Mouse (Mus musculus) cerebellum, adult 9-10 months (tissue): ENCODE results near the gene Cul1.
"Not testable (repeated sequence)": the region's sequence is repeated elsewhere in the genome, so short reads cannot be mapped to it uniquely, and the experiment has no call there.

Experiments used
- DNase-seq: peaks from one replicate; pipeline ENCODE4 v3.0.0; 2022

Gene Cul1

GRCm38 (mm10) chr6:47453098-47453497, at the start of gene Cul1:
TSS of gene Cul1 (plus strand) at chr6:47453398.
- no peak for DNase-seq

DNA sequence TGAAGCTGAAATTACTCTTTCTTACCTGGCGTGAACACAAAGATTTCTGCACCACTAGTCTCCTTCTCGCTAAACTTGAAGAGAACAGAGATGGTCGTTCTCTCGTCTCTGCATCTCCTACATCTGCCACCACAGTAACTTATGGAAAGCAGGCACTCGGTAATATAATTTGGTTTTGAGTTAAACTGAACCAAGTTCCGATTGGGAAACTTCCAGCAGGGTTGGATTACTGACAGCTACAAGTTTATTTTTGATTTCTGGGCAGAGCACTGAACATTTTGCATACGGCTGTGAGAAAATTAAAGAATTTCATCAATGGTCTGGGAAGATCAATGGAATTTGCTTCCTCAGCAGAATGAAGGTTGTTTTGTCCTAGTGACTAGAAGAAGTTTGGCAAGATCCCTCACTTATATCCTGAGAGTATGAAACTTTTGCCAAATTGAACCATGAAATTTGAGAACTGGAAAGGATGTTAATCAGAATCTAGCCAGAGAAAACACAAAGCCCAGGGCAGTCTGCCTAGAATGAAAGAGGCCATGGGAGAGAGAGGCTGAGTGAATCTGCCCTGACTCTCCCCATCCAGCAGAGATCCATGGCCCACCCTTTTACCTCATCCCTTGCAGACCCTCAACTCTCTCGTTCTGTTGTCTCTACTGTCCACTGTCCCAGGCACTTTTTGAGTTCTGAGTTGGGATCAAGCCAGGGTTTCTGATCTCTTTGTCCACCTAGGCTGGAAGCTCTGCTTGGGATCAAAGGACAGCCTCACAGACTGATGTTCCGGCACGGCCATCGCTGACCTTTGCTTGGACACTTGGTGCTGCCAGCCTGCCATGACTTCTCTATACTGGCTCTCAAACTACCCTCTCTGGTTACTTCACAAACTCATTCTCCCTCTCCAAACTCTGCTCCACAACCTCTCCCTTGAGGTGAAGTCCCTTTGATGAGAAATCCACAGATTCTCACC, 48.5 kb upstream of the Cul1 start:
- DNase-seq = no peak

DNA sequence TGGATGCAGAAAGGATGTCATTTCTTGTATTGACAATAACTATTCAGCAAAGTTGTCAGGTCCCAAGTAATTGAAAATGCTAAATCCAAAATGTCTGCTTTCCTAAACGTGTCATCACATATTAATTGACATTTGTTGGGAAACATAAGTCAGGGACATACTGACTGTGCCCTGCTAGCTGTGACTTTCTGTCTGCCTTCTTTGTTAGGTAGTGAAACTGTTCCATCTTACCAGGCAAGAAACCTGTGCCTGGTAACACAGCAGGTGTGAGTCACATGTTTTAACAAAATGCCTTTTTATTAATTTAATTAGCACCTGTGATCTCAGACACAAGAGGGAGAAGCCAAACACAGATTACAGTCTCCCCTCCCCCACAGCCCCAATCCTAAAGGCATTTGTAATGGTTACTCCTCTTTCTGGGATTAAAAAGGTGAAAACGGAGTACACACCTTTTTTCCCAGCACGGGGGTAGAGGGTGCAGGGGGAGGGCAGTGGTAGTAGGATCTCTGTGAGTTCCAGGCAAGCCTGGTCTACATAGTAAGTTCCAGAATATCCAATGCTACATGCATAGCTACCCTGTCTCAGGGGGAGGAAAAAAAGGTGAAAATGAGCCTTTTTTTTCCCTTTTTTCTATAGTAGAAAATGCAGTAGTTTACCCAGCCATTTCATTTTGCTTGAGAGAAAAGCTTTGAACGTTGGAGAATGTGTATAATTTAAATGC, 40.2 kb upstream of the Cul1 start:
- no peak for DNase-seq

GRCm38 (mm10) chr6:47413656-47414055, 39.5 kb upstream of the Cul1 start:
- no peak for DNase-seq

DNA sequence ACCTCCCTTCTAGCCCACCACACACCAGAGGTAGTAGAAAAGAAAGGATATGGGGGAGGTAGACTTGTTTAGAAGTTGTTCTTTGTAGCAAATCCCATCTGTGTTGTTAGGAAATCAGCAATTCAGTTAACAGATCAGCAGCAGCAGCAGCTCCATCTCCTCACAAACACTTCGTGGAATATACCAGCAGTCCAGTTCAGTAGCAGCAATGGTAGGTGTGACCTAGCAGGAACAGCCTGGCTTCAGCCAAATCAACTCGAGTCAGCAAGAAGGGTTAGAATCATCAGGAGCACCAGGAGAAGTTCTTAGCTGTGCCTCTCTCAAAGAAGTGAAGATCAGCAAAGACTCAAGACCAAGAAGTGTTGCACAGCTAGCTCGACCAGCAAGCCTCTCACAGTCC, 34.5 kb upstream of the Cul1 start:
- DNase-seq = no peak

GRCm38 (mm10) chr6:47420156-47420555, 33.0 kb upstream of the Cul1 start:
- no peak for DNase-seq

DNA sequence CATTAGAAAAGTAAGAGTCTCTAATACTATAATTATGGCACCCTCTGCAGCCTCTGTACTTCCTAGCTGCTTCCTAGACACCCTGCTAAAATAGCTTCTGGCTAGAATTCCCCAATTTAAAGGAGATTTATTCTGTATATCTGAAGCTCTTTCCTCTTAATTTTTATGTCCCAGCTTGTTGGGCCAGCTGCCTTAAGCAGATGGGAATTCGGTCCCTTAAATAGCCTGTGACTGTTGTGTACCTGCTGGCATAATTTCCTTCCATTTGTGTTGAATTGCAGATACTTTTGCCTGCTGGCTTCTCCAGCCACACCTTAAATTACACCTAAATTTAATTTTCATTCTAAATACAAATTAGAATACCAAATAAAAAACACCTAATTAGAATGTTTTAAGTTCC, 32.0 kb upstream of the Cul1 start:
- DNase-seq = no peak

DNA sequence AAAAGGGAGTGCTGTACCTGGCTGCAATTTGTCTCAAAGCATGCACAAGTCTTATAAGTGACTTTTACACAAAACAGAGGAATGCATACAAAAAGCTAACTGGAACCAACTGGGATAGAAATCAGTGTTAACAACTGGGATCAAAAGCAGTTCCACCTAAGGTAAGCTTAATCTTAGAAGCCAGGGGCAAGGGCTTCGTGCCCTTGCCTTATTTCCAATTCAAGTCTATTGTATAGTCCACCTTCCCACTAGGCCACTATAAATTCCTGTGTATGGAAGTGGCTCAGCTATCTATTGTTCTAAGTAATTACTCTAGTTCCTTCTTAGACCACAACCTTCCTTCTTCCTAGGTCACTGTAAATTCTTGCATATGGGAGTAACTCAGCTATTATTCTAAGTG, 27.1 kb upstream of the Cul1 start:
- DNase-seq = no peak

DNA sequence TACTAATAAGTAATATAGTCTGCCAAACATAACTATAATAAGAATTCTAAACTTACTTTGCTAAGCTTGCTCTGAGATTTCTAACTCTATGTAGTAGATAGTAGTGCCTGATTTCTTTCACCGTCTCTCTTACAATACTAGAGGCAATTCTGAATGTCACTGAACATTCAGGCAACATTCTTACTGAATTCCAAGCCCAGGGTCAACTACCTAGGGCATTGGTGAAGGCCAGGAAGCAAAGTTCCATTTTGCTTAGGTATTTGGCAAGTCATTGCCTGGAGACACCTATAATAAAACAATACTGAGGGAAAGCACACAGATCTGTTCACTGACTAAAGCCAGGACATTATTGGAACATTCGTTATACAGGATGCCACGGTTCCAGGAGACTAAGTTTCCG, 26.6 kb upstream of the Cul1 start:
- DNase-seq = not testable (repeated sequence)

GRCm38 (mm10) chr6:47432795-47433194, 20.4 kb upstream of the Cul1 start:
- DNase-seq = not testable (repeated sequence)

GRCm38 (mm10) chr6:47440080-47440479, 13.1 kb upstream of the Cul1 start:
- DNase-seq = no peak

GRCm38 (mm10) chr6:47447658-47448057, 5.5 kb upstream of the Cul1 start:
- no peak for DNase-seq

- DNase-seq = peak; percentile 82
Observed at GRCm38 (mm10) chr6:47453522-47454130, 428 bp downstream of the Cul1 start.

- DNase-seq = no peak
Observed at GRCm38 (mm10) chr6:47454131-47454574, 955 bp downstream of the Cul1 start.

DNA sequence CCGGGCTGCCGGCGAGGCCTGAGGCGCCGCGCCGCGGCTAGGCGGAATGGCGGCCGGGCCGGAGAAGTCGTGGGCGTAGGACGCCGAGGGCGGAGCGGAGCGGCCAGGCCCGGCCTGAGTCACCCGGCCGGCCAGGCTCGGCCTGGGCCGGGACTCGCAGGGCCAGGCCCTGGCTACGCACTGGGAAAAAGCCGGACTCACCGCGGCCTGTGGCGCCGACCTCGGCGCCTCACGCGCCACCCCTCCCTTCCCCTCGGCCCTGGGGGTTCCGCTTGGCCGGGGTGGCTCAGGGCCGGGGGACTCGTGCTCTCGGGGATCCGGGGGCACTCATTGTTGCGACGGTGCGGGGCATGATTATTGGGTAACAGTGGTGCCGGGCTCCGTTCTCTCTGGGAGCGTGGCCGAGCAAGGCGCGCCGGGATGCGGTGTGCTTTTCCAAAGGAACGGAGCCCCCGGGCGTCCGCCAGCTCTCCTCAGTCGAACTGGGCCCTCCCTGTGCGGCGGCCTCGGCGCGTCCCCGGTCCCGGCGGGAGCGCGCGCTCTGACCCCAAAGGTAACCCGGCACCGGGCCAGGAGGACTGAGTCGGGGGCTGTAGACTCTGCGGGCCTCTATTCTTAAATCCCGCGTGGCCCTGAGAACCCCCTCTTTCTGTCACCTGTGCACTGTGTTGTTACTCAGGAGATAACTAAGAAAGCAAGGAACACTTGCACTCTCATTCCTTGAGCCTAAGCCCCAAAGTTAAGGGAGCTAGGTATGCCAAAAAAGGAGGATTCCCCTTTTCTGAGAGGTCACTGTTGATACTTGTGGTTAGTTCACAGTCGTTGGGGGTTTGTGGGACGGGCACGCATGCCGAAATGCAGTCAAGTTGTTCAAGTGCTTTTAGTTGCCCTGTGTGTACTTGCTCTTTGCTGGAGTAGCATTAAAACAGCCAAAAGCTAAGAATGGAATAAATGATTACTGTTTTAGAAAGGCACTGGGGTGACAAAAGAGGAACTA, 1.7 kb downstream of the Cul1 start:
- DNase-seq = peak; percentile 67

GRCm38 (mm10) chr6:47455843-47456242, 2.6 kb downstream of the Cul1 start:
- no peak for DNase-seq

DNA sequence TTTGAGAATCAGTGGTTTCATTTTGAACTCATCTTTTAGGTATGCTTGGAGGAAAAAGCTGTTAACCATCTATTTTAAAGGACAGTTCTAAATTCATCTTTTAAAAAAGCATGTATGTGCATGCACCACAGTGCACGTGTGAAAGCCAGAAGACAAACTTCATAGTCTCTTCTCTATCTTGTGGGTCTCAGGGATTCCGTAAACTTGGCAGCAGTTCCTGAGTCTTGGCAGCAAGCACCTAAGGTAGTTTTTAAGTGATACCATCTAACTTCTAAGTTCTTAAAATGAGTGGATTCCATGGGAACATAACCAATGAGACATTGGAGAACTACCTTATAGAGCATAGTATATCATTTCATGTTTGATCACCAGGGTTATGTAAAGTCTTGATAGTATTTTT, 3.7 kb downstream of the Cul1 start:
- no peak for DNase-seq

- DNase-seq = no peak
Observed at GRCm38 (mm10) chr6:47465400-47465799, 12.2 kb downstream of the Cul1 start.

DNA sequence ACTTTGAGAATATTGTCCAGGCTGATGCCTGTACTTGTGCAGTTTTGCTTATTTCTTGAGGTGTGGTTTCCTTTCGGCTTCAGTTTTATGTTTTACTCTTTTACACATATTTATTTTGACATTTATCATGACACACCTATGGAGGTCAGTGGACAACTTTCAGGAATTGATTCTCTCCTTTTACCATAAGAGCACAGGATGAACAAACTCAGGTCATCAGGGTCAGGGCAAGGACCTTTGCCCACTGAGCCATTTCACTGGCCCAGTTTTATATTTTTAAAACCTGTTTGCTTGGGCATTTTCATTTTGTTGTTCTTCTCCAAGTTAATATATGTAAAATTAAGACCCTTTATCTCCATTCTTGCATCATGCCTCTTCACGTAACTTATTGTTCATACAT, 13.3 kb downstream of the Cul1 start:
- DNase-seq = no peak

DNA sequence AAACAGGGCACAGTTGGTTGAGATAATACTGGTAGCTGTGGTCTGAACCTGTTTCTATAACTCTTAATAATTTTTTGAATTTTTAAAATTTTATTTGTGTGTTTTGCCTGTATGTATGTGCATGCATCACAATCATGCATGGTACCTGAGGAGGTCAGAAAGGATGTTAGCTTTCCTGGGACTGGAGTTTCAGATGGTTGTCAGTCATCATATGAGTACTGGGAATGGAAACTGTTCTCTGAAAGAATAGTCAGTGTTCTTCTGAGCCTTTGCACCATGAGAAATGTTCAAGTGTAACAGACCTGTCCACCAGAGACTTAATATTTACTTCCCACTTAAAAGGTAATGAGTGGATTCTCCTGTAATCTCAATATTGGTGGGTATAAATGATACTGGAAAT, 13.9 kb downstream of the Cul1 start:
- no peak for DNase-seq

- DNase-seq = no peak
Observed at GRCm38 (mm10) chr6:47469760-47470159, 16.6 kb downstream of the Cul1 start.

DNA sequence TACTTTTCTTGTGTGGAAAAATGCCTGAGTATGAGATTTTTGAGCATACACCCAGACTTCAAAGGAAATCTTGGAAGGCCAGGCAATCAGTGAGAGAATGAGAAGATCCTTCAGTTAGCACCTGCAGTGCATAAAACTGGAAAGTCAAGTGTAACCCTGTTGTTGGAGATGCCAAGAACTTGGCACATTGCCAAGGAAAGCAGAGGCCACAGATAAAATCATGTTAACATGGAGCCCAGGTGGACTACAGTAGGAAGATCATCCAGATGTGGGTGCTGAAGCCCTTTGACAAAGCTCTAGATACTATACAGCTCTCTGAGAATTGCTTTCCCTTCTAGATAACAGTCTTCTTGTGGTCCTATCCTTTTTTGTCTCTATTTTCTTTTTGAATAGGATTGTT, 19.2 kb downstream of the Cul1 start:
- DNase-seq = no peak
